Mouse (Mus musculus): ENCODE measurements around the gene Pik3cd. TPM values are rescaled to one million over a fixed set of nuclear protein-coding genes. Genes with fewer than 3 reads are reported as not detected.
A peak's percentile ranks its signal among the peaks of the same experiment; 100 is the strongest.
"Not testable (repeated sequence)": the region's sequence is repeated elsewhere in the genome, so short reads cannot be mapped to it uniquely, and the experiment has no call there.

Pik3cd gene
- total RNA-seq (2022): 1 to 10 TPM; 4.7 to 5.8 (median 5.1) TPM

- peak; percentile 35 for DNase-seq (ENCODE audit: low spot score)
Observed at GRCm38 (mm10) chr4:149702210-149702979, at the start of gene Pik3cd. TSS of gene Pik3cd (minus strand) at chr4:149702571.

DNA sequence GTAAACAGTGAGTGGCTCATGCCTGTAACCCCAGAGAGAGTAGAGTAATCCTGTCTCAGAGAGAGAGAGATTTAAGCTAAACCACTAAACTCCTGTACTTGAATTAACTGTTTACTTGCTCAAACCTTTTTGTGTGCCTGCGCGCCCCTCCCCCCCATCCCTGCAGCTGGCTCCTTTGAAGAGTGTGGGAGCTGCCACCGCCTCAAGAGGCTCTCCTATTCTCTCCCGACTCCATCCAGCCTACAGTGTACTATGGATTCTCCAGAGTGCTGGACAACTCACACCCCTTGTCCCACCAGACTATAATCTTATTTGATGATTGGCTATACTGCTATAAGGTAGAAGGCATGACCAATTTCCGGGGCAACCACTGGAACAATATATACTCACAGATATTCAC lies 48.3 kb upstream of the Pik3cd start:
- DNase-seq (ENCODE audit: low spot score): no peak

GRCm38 (mm10) chr4:149749663-149750015 lies 47.3 kb upstream of the Pik3cd start:
- DNase-seq (ENCODE audit: low spot score): not testable (repeated sequence)

DNA sequence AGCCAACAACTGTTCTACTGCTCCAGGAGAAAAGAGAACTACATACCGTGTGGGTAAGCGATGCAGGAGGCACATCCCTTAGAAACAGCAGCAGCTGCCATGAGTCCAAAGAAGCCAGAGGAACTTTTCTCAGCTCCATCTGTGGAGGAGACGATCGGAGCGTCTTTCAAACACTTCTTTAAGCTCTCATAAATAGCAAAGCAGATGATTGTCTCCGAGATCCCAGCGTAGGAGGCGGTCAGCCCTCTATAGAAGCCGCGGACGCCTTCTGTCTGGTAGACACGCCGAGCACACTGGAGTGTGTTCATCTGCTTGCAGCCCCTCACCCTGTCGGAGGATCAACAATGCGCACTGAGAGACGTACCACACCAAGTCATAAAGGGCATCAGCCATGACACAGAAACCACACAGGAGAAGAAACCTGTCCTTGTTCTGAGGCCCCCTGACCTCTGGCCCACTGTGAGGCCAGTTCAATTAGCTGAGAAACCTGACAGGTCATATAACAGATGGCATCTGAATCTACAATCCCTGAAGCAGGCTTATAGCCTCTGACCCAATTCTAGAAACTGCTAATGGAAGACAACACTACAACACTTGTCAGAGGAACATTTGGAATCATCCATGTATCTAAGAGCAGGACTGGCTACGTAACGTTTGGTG lies 46.8 kb upstream of the Pik3cd start:
- no peak for DNase-seq (ENCODE audit: low spot score)

DNA sequence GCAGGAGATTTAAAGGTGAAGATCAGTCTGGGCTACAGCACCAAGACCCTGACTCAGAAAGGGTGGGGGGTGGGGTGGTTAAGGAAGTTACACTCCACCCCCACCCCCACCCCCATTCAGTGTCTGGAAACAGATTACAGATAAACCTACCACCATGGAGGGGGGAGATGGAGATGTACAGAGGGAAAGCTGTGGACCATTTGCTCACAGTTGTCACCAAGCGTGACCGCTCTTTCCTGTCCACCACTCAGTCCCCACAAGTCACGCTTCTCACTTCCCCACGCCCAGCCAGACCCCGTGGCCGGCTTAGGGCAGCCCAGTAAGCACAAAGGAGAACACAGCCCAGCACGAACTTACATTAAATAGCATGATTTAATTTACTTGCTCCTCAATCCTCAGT lies 41.7 kb upstream of the Pik3cd start:
- DNase-seq (ENCODE audit: low spot score): no peak

DNA sequence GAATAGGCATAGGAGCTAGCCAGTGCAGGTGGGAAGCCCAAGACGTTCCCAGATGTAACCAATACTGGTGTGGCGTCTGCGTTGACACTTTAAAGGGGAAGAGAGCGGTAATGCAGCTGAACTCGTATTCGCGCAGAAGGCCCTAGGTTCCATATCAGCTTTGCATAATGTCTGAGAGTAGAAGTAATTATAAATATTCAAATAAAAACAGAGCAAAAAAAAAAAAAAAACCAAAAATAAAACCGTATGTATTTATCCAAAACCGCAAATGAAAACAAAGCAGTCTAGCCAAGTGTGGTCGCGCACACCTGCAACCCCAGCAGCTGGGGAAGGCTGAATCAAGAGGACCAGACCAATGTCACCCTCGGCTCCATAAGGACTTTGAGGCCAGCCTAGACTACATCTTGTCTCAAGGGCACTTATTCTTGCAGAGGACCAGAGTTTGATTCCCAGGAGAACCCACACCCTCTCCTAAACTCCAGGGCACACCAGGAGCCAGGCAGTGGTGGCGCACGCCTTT lies 39.7 kb upstream of the Pik3cd start:
- no peak for DNase-seq (ENCODE audit: low spot score)

- no peak for DNase-seq (ENCODE audit: low spot score)
Observed at GRCm38 (mm10) chr4:149740301-149740700, 37.9 kb upstream of the Pik3cd start.

DNA sequence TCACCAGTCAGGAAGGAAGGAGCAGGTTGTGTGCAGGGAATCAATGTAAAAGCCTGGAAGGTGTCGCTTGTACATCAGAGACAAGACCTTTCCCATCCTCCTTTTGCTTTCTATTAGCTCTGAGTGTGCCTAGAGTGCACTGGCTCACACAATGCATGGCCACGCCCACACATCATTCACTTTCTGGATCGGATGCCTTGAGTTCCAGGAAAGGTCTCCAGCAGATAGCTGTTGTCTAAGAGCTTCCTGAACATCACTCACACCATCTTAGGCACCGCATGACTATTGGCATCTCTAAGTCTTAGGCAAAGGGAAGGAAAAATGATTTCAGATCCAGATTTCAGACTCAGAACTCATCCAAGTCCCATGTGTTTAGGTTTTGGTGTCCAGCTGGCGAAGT lies 37.1 kb upstream of the Pik3cd start:
- no peak for DNase-seq (ENCODE audit: low spot score)

GRCm38 (mm10) chr4:149737383-149738324 lies 35.3 kb upstream of the Pik3cd start, which contains the start of gene Tmem201:
TSS of gene Tmem201 (minus strand) at chr4:149738044.
- peak; percentile 91 for DNase-seq (ENCODE audit: low spot score)

DNA sequence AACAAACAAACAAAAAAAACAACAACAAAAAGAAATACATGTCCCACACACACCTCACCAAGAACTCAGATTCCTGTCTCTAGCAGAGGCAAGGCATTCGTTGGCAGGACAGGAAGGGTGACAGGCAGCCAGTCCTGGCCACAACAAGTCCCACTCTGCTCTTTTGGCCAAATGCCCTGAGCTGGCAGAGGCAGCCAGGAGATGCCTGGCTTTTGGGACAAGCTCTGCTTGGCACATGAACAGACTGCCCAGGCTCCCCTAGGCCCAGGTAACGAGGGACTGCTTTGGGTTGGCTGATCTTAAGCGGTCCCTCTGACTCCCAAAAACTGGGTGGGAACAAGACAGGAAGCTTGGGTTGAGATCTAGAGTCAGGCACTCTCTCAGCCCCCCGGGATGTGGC lies 34.2 kb upstream of the Pik3cd start:
- DNase-seq (ENCODE audit: low spot score): peak; percentile 76

DNA sequence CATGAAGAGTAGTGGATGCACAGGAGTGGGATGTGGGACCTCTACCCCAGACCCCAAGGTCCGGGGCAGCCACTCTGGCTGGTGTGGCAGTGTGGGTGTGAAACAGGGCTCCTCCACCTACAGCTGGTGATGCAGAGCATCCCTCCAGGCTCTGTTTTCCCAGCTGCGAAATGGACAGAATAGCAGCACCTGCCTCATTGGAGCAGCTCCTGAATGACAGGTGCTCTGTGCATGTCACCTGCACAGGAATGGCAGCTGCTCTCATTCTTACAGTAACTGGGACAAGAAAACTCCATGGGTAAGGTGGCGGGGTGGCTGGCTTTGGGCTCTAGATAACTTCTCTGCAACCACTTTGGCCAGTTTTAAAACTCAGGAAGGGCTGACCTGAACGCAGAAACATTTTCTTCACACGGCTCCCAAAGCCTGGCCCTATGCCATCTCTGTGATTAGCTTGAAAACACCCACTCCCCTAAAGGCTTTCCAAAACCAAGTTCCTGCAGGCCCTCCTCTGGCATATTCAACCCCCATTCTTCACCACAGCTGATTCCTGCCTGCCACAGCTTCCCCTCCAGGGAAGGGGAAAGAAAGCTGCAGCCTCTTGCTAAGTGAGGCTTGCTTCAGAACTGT lies 33.4 kb upstream of the Pik3cd start:
- DNase-seq (ENCODE audit: low spot score): no peak

GRCm38 (mm10) chr4:149734730-149735475 lies 32.5 kb upstream of the Pik3cd start:
- DNase-seq (ENCODE audit: low spot score): no peak

DNA sequence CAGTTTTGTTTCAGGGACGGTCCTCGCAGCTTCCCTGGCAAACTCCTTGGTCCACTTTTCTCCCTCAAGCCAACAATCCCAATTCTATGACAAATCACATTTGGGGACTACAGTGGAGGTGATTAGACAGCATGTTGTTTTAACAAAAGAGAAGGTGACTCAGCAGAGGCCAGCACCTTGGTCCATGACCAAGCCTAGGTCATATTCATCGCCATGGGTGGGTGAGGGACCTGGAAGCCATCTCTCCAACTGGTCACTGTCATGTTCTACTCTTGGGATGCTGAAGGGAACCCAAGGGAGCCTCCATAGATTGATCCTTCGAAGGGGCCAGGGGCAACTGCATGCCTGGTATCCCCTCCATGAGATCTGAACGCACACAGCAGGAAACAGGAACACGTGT lies 31.9 kb upstream of the Pik3cd start:
- no peak for DNase-seq (ENCODE audit: low spot score)

GRCm38 (mm10) chr4:149733748-149734147 lies 31.4 kb upstream of the Pik3cd start:
- DNase-seq (ENCODE audit: low spot score): peak; percentile 68

DNA sequence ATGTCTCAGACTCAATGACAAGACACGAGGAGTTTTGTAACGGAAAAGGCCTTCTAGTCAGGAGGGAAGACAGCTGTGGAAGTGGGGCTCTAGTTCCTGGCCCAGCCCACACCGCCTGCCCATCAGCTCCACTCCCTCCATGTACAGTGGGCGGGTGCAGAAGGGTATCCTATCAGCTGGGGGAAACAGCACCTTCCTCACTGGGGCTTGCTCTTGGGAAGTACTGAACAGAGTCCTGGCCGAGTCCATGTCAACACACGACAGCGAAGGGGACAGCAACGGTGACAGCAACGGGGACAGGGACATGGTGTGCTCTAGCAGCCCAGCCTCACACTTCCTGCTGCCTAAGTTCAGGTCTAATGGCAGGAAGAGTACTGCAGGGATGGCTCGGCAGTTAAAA lies 30.4 kb upstream of the Pik3cd start:
- peak; percentile 48 for DNase-seq (ENCODE audit: low spot score)

DNA sequence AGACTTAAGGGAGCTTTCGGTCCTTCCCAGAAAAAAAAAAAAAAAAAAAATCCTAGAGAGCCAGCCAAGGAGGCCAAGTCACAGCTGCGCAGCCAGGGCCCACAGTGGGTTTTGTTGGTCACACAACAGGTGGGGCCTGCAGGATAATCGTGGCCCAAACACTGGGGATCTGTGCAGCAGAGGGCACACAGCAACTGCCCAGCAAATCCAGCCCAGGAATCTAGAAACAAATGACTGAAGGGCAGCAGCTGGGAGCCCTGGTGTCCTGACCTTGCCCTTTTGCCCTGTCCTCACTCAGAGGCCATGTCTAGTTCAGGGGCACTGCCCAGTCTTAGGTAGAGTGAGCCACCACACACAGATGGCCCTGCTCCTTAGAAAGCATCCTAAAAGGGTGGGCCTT lies 29.9 kb upstream of the Pik3cd start:
- DNase-seq (ENCODE audit: low spot score): no peak

- no peak for DNase-seq (ENCODE audit: low spot score)
Observed at GRCm38 (mm10) chr4:149730827-149731226, 28.5 kb upstream of the Pik3cd start.

GRCm38 (mm10) chr4:149728810-149729209 lies 26.4 kb upstream of the Pik3cd start:
- peak; percentile 75 for DNase-seq (ENCODE audit: low spot score)

GRCm38 (mm10) chr4:149727636-149728035 lies 25.3 kb upstream of the Pik3cd start:
- DNase-seq (ENCODE audit: low spot score): no peak

GRCm38 (mm10) chr4:149725661-149726350 lies 23.4 kb upstream of the Pik3cd start:
- peak; percentile 73 for DNase-seq (ENCODE audit: low spot score)
